In the genomic region with DNA sequence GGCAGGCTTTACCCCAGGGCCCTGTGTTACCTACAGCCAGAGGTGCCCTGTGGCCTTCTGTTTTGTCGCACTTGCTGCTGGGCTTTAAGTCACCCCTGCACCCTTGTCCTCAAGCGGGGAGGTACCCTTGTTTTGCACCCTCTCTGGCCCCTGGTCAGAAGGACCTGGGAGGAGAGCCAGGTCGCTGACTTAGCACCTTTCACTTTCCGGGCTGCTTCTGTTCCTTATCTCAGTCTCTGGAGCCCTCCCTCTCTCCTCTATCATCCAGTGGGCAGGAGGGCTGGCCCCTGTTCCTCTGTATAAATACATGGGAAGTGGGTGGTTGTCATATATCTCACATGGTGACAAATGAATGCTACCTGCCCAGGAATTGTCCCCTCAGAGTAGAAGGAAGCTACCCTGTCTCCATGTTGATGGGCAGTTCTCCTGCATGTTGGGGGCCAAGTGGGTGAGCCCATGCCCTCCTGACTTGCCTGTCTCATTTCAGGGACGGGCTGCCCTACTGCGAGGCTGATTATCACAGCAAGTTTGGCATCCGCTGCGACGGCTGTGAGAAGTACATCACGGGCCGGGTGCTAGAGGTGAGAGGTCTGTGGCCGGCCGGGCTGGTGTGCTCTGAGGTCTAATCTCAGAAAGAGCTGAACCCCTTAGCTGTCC, we compare ENCODE assay signal across 20 mouse cellular contexts. TPM values are rescaled to one million over a fixed set of nuclear protein-coding genes. Genes with fewer than 3 reads are reported as not detected.
DNase-seq lines count a peak whose midpoint lies in the region; ATAC-seq and TF ChIP-seq lines count a peak whose summit lies in the region.
"Had no signal": no experiment of that assay in that cellular context is flagged by ENCODE, and none has a peak within 500 bp of the region (broad histone marks: within the 10 kb centered on the region; RNA-seq: fewer than 3 reads in every experiment).

No protein-coding gene starts in this region.

- no peak overlapping the region for H3K9ac ChIP-seq in heart, embryonic 14.5 days (ENCODE audit: low read length)
- H3K9ac ChIP-seq in kidney, embryonic 15.5 days = no peak overlapping the region
- H3K9ac ChIP-seq in hindbrain, embryonic 13.5 days = no peak overlapping the region
- H3K9ac ChIP-seq: embryonic facial prominence, embryonic 12.5 days; forebrain, postnatal 0 days; stomach, embryonic 15.5 days had no signal

- peaks cover 20% of the 10 kb centered on the region for H3K4me1 ChIP-seq in cortical plate, adult 2 months (ENCODE audit: control insufficient read depth, insufficient read depth, low read length)
- H3K4me1 ChIP-seq in heart, embryonic 14.5 days (ENCODE audit: control insufficient read depth in 2 of 2, insufficient read depth in 2 of 2, low read length in 2 of 2) = peaks cover 16 to 29% of the 10 kb centered on the region in 2 experiments
- H3K4me1 ChIP-seq in kidney, embryonic 15.5 days = 0 out of 2 replicates have a peak, but pooled peaks cover 10% of the 10 kb centered on the region
- H3K4me1 ChIP-seq in hindbrain, embryonic 13.5 days (replicated peaks) = peaks cover 27% of the 10 kb centered on the region
- H3K4me1 ChIP-seq: embryonic facial prominence, embryonic 12.5 days; stomach, embryonic 15.5 days had no signal

- no peak for ATAC-seq in heart, embryonic 14.5 days (ENCODE audit: insufficient number of reproducible peaks, insufficient read depth, low FRiP score, low read depth)
- no peak for ATAC-seq in kidney, embryonic 15.5 days (replicated peaks; ENCODE audit: low FRiP score)
- ATAC-seq in hindbrain, embryonic 13.5 days (ENCODE audit: low FRiP score) = no peak
- ATAC-seq: CD4-positive, CD25-positive, alpha-beta regulatory T cell, adult 4 months; forebrain, postnatal 0 days; hindbrain, postnatal 0 days; intestine, embryonic 16.5 days had no signal

- TF ChIP-seq CTCF in cortical plate, adult 2 months (IDR thresholded peaks at IDR 0.05; ENCODE audit: extremely low read depth, insufficient read depth, low read length) = no peak

- WGBS in heart, embryonic 14.5 days = 30% methylated on average over 13 of the region's 13 CpGs
- WGBS in kidney, embryonic 15.5 days = 78% methylated on average over 13 of the region's 13 CpGs
- 88% methylated on average over 13 of the region's 13 CpGs for WGBS in hindbrain, embryonic 13.5 days

- H3K27me3 ChIP-seq in heart, embryonic 14.5 days (ENCODE audit: control insufficient read depth, insufficient read depth, low read length) = peaks cover 3% of the 10 kb centered on the region; the same call in 1 of the 2 replicates
- H3K27me3 ChIP-seq in kidney, embryonic 15.5 days = no peaks in the 10 kb centered on the region
- H3K27me3 ChIP-seq in hindbrain, embryonic 13.5 days = no peaks in the 10 kb centered on the region
- H3K27me3 ChIP-seq: embryonic facial prominence, embryonic 12.5 days; stomach, embryonic 15.5 days had no signal

- no peak for TF ChIP-seq POLR2A in cortical plate, adult 2 months (IDR thresholded peaks at IDR 0.05; ENCODE audit: extremely low read depth, insufficient read depth, low read length)

- H3K4me2 ChIP-seq in heart, embryonic 14.5 days (ENCODE audit: low read length) = 0 out of 2 replicates have a peak overlapping the region, but pooled peaks have one; percentile 13
- no peak overlapping the region for H3K4me2 ChIP-seq in kidney, embryonic 15.5 days
- H3K4me2 ChIP-seq in hindbrain, embryonic 13.5 days = no peak overlapping the region
- H3K4me2 ChIP-seq: embryonic facial prominence, embryonic 12.5 days; stomach, embryonic 15.5 days had no signal

- H3K4me3 ChIP-seq in cortical plate, adult 2 months (ENCODE audit: insufficient read depth, low read length) = no peak overlapping the region
- H3K4me3 ChIP-seq in heart, embryonic 14.5 days (ENCODE audit: control insufficient read depth in 1 of 2, insufficient read depth in 1 of 2, low read depth in 1 of 2, low read length in 2 of 2) = no peak overlapping the region
- no peak overlapping the region for H3K4me3 ChIP-seq in kidney, embryonic 15.5 days (replicated peaks)
- no peak overlapping the region for H3K4me3 ChIP-seq in hindbrain, embryonic 13.5 days
- H3K4me3 ChIP-seq: embryonic facial prominence, embryonic 12.5 days; midbrain, embryonic 10.5 days; stomach, embryonic 15.5 days had no signal

- no peaks in the 10 kb centered on the region for H3K36me3 ChIP-seq in heart, embryonic 14.5 days (ENCODE audit: control insufficient read depth, insufficient read depth, low read length)
- no peaks in the 10 kb centered on the region for H3K36me3 ChIP-seq in kidney, embryonic 15.5 days
- no peaks in the 10 kb centered on the region for H3K36me3 ChIP-seq in hindbrain, embryonic 13.5 days
- H3K36me3 ChIP-seq: embryonic facial prominence, embryonic 12.5 days; midbrain, embryonic 10.5 days; stomach, embryonic 15.5 days had no signal

- no peaks in the 10 kb centered on the region for H3K9me3 ChIP-seq in heart, embryonic 14.5 days (ENCODE audit: control insufficient read depth, low read length)
- H3K9me3 ChIP-seq in kidney, embryonic 15.5 days (replicated peaks) = no peaks in the 10 kb centered on the region
- H3K9me3 ChIP-seq in hindbrain, embryonic 13.5 days = no peaks in the 10 kb centered on the region
- H3K9me3 ChIP-seq: embryonic facial prominence, embryonic 12.5 days; midbrain, embryonic 10.5 days; stomach, embryonic 15.5 days had no signal

- intact Hi-C loops in heart, postnatal 25 days (cut with DNase I) = loop anchor here (5.0 kb wide), 1 partner anchor 46 kb away; no protein-coding TSS in a partner anchor
- intact Hi-C loops in heart, postnatal 36 days (cut with DNase I) = no loop called here

- peak; percentile 98 for DNase-seq in heart, adult 11 months
- DNase-seq in heart, postnatal 25 days (ENCODE audit: low spot score) = no peak
- DNase-seq in heart, postnatal 36 days = peak; percentile 45 to 57
- no peak for DNase-seq in kidney, adult 8-10 months
- DNase-seq: adrenal gland, postnatal 36 days; cerebellum, adult 9-11 months; forebrain, postnatal 0 days; kidney, postnatal 4 days; lung, postnatal 4 days; thymus, adult 18-20 months had no signal

- H3K27ac ChIP-seq in cortical plate, adult 2 months (ENCODE audit: insufficient read depth, low read length) = 0 out of 2 replicates have a peak overlapping the region, but pooled peaks have one; percentile 14
- H3K27ac ChIP-seq in heart, embryonic 14.5 days (replicated peaks in 1 of 2; ENCODE audit: control insufficient read depth in 1 of 2, insufficient read depth in 1 of 2, low read depth in 2 of 2, low read length in 2 of 2) = peak overlapping the region; percentile 5 to 44; a peak in 2 of 4 replicates
- no peak overlapping the region for H3K27ac ChIP-seq in kidney, embryonic 15.5 days
- H3K27ac ChIP-seq in hindbrain, embryonic 13.5 days = no peak overlapping the region
- H3K27ac ChIP-seq: embryonic facial prominence, embryonic 12.5 days; hindbrain, postnatal 0 days; midbrain, embryonic 10.5 days; stomach, embryonic 15.5 days had no signal

RNA-seq across cellular contexts. Expression of gene Ablim2, which starts 54.1 kb away (rescaled TPM):
- total RNA-seq in heart, postnatal 25 days (2021) = 10 to 100 TPM; 14.9 to 16.0 TPM
- polyA plus RNA-seq in cortical plate, adult 2 months (2012; rRNA removed) = 145 and 176 TPM in 2 replicates
- polyA plus RNA-seq in heart, embryonic 14.5 days (2014; fragmentation: Nextera tagmentation; extraction: Ambion mirVana) = 3.7 and 4.0 TPM in 2 replicates
- total RNA-seq in heart, postnatal 36 days (2021) = 10 to 100 TPM; 20.7 to 21.0 TPM
- 1.7 and 2.7 TPM in 2 replicates for polyA plus RNA-seq in kidney, embryonic 15.5 days (2015; fragmentation: Nextera tagmentation; extraction: Ambion mirVana)
- 9.5 and 10.4 TPM in 2 replicates for polyA plus RNA-seq in hindbrain, embryonic 13.5 days (2015; fragmentation: Nextera tagmentation; extraction: Ambion mirVana)

Comparison
In these comparisons a context has a peak if more than half of its experiments do, and no peak if none do; other contexts are left out.
1. DNase-seq: peak in heart, adult 11 months (single experiment) and heart, postnatal 36 days (2 of 2); none in heart, postnatal 25 days (single experiment) and kidney, adult 8-10 months (0 of 2).
2. H3K27ac ChIP-seq: peak in cortical plate, adult 2 months (single experiment) and heart, embryonic 14.5 days (2 of 2); none in kidney, embryonic 15.5 days (single experiment) and hindbrain, embryonic 13.5 days (single experiment).
3. RNA of gene Ablim2, which starts 54.1 kb away (polyA plus RNA-seq): 145 to 176 TPM in cortical plate, adult 2 months; 9.5 to 10.4 TPM in hindbrain, embryonic 13.5 days, 3.7 to 4.0 TPM in heart, embryonic 14.5 days and 1.7 to 2.7 TPM in kidney, embryonic 15.5 days; every median in the first group is over 10 times any median in the second.